Mouse (Mus musculus) thymus, postnatal 36 days (tissue): Measurements from ENCODE around the gene Tnip1.
A peak's percentile ranks its signal among the peaks of the same experiment; 100 is the strongest.

ENCODE experiments used
- DNase-seq, 2 experiments: peaks; one replicate each; pipeline ENCODE4 v3.0.0; 2022; ENCODE audit warnings: mixed read lengths in 2 of 2

Gene Tnip1

DNA sequence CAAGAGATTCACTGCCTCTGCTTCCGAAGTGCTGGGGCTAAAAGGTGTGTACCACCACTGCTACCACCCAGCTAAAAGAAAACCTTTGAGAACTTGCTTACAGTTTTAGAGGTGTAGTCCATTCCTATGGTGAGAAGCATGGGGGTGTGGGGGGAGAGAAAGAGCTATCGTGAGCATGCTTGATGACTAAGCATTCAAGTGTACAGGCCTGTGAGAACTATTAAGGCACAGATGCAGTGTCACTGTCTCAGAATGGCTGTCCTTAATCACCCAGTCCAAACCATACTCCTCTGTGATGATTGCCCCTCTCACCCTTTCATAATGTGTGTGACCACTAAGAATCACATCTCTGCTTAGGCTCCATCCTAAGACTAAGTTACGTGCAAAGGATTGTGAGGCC is 93.4 kb downstream of the Tnip1 start:
- DNase-seq: no peak

DNA sequence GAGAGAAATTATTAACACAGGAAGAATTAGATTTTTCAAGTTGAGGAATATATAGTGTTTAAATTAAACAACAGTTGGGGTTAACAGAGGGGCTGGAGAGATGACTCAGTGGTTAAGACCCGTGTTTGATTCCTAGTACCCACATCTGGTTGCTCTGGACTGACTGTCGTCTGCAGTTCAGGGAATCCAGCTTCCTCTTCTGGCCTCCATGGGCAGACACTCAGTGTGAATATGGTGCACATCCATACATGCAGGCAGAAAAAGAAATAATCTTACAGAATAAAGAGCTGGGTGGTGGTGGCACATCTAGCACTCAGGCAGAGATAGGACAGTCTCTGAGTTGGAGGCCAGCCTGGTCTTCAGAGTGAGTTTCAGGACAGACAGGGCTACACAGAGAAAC is 94.3 kb downstream of the Tnip1 start:
- no peak for DNase-seq

DNA sequence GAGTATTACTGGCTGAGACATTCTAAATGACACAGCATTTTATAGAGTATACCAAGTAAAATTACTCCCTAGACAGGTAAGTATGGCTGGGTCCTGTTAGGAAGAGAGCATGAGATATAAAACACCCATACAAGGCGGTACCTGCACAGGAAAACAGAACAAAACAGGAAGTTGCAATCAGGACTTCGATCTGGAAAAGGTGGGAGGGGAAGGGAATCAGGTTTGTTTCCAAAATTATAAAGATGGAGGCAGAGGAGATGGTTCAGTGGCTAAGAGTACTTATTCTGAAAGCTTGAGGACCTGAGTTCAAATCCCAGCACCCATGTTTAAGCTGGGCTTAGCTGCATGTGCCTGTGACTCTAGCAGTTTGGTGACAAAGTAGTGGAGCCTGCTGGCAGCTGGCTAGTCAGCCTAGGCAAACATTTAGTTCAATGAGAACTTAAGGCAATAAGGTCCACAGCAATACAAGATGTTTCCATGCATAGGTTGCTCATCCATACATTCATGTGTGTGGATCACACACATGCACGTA is 94.7 kb downstream of the Tnip1 start:
- no peak for DNase-seq

DNA sequence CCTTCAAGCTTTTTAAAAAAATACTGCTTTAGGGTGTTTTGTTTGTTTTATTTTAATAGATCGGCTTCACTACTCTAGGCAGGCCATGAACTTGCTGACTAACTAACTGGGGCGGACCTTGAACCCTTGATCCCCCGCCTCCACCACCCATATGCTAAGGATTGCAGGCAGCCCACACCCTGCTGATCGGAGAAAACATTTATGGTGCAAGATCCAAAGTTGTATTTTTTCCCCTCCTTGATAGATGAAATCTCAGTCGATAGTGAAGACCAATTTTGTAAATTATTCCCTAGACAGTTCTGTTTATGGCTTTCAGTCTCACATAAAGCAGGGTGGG is 95.7 kb downstream of the Tnip1 start:
- no peak for DNase-seq

DNA sequence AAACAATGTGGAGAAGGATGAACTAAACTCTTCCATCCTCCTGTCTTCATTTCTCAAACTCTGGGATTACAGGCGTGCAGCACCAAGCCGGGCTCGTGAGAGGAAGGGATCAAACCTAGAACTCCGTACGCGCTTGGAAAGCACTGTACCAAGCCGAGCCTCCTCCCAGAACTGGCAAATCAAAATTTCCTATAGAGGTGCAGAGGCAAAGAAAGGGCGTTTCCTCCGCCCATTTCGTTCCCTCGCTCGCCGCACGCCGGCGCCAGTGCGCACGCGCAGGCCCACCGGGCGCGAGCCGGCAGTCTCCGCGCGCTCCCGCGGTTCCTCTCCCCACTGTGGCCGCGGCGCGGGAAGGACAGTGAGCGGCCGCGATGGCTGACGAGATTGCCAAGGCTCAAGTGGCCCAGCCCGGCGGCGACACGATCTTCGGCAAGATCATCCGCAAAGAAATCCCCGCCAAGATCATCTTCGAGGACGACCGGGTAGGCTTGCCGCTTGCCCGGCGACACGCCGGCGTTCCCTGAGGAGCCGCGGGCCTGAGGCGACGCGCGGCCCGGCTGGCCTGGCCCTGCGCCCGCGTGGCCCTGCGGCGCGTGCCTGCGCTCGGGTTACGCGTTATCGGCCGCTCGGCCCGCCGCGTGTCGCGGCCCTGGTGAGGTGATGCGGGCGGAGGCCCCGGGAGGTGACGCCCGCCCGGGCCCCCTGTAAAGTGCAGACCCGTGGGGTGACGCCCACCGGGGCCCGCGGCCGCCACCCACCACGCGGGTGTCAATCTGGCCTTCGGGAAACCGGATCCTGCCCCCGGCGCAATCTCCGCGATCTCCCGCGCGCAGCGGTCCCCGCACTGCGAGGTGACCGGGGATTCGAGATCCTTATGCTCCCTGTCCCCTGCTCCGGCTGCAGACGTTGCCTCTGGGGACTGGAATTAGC is 96.3 kb downstream of the Tnip1 start, which contains the start of gene Hint1:
Gene Hint1 (plus strand): TSS at position 265 of the 930 bp plus-strand sequence.
- peak; percentile 93 for DNase-seq

DNA sequence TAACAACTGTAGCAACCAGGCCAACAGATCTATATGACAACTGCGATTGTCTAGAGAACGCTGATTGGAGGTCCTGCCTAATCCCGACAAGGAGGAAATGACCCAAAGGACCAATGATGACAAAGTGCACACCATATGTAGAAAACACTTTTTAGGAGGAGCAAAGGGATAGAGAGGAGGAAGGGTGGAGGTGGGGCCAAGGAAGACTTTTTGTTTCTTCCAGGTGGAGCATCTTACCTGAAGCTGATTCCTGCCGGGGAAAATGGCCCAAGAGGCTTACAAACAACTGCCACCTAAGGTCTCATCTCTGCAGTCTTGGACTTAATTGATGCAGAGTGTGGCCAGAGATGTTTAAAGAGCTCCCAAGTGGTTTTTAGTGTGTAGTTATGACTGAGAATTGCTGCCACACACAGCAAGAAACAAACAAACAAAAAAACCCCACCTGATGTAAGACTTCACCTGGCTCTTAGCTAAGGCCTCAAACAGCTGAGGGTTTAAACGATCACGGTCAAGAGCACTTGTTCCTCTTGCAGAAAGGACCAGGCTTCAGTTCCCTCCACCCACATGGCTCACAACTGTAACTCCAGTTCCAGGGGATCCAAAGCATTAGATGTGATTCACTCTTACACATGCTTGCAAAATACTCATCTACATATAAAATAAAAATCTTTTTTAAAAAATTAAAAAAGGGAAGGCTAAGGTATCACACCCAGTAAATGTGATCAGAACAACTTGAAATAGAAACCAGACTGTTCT is 97.2 kb downstream of the Tnip1 start:
- DNase-seq: no peak

DNA sequence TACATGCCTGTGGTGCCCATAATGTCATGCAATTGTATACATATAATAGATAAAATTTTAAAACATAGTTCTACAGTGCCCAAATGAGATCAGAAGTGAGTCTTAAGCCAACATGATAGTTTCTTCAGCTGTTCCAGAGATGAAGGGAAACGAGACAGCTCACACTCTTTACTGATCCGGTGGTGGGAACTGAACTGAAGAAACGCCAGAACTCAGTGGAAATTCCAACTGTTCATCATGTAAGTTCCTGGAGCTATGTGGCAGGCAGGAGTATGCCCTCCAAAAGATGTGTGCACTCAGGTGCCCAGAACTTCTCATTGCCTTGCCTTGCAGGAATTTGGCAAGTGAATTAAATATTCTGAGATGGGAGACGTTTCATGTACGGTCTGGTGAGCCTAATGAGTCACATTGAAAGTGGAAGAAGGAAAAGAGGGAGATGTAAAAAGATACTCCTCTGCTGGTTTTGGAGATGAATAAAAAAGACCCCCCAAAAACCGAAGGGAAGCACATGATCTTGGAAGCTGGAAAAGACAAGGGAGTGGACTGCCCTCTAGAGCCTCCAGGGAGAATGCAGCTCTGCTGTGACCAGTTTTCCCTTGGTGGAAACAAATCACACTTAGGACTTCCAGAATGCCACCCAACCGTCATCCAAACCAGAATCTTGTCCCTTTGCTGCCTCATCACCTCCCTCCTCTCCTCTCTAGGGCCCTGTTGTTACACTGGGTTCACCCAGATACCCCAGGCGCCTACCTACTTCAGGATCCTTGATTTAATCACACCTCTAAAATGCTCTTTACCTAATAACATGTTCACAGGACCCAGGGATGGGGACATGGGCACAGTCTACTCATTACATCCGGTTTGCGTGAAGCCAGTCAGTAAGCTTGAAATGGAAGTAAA is 99.8 kb downstream of the Tnip1 start:
- DNase-seq: peak; percentile 48 to 55

DNA sequence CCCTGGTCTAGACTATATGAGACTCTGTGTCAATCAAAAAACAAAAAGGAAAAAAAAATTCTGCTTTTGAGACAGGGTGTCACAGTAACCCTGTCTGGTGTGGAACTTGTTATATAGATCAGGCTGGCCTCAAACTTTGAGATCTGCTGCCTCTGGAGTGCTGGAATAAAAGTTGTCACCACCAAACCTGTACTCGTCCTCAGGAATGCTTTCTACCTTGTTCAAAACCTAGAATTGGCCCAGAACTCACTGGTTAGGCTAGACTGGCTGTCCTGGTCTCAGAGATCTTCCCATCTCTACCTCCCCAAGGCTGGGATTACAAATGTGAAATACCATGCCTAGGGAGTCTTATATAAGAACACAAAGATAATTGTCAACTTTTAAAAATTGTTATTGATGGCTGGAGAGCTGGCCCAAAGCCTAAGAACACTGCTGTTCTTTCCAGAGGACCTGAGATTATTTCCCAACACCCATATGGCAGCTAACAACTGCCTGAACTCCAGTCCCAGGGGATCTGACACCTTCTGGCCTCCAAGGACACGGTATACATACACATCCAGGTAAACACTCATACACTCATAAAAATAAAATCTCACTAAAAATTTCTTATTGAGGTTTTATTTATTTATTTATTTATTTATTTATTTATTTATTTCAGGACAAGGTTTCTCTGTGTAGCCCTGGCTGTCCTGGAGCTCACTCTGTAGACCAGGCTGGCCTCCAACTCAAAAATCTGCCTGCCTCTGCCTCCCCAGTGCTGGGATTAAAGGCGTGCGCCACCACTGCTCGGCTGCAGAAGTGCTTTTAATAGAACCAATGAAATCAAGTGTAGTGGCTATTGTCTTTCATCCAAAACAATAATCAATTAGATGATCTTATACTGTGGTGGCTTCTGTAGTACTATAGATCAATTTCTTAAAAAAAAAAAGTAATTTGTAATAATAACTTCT is 101.0 kb downstream of the Tnip1 start:
- DNase-seq: no peak
